Mouse (Mus musculus) c-Kit-positive CD71-positive TER-119-negative erythroid progenitor cells, embryonic 14.5 days (primary cell): ENCODE results near the gene Emx2.

Experiments
- DNase-seq: peaks from one replicate; pipeline ENCODE4 v3.0.0-alpha.2; 2013; ENCODE audit warnings: low read depth

The Emx2 gene

GRCm38 (mm10) chr19:59462459-59463292 lies 4.5 kb downstream of the Emx2 start:
- DNase-seq, result no peak

GRCm38 (mm10) chr19:59463842-59464443 lies 5.8 kb downstream of the Emx2 start:
- DNase-seq, result no peak

- DNase-seq, result no peak
Measured at GRCm38 (mm10) chr19:59465281-59465680, 7.1 kb downstream of the Emx2 start.

GRCm38 (mm10) chr19:59465751-59466410 lies 7.7 kb downstream of the Emx2 start:
- no peak for DNase-seq

GRCm38 (mm10) chr19:59466417-59466937 lies 8.3 kb downstream of the Emx2 start:
- DNase-seq, result no peak

GRCm38 (mm10) chr19:59467016-59467412 lies 8.8 kb downstream of the Emx2 start:
- DNase-seq, result no peak

GRCm38 (mm10) chr19:59467413-59468064 lies 9.4 kb downstream of the Emx2 start:
- DNase-seq, result no peak

- DNase-seq, result no peak
Measured at GRCm38 (mm10) chr19:59468065-59468810, 10.1 kb downstream of the Emx2 start.

GRCm38 (mm10) chr19:59469035-59469949 lies 11.1 kb downstream of the Emx2 start:
- DNase-seq, result no peak

- no peak for DNase-seq
Measured at GRCm38 (mm10) chr19:59470074-59470630, 12.0 kb downstream of the Emx2 start.

- DNase-seq, result no peak
Measured at GRCm38 (mm10) chr19:59470913-59471312, 12.7 kb downstream of the Emx2 start.

GRCm38 (mm10) chr19:59472844-59473243 lies 14.7 kb downstream of the Emx2 start:
- no peak for DNase-seq

- DNase-seq, result no peak
Measured at GRCm38 (mm10) chr19:59479912-59480311, 21.7 kb downstream of the Emx2 start.

GRCm38 (mm10) chr19:59480563-59480962 lies 22.4 kb downstream of the Emx2 start:
- DNase-seq, result no peak

- DNase-seq, result no peak
Measured at GRCm38 (mm10) chr19:59492258-59492657, 34.1 kb downstream of the Emx2 start.

GRCm38 (mm10) chr19:59496832-59497231 lies 38.7 kb downstream of the Emx2 start:
- DNase-seq, result no peak

GRCm38 (mm10) chr19:59508896-59509295 lies 50.7 kb downstream of the Emx2 start:
- DNase-seq, result no peak

- no peak for DNase-seq
Measured at GRCm38 (mm10) chr19:59513181-59513580, 55.0 kb downstream of the Emx2 start.
